Mouse (Mus musculus) spleen, adult 18-20 months (tissue): ENCODE measurements around the gene Tor2a.
A peak's percentile ranks its signal among the peaks of the same experiment; 100 is the strongest.

Experiments
- DNase-seq, 2 experiments: peaks; one replicate each; pipeline ENCODE4 v3.0.0; 2022; ENCODE audit warnings: mixed read lengths in 2 of 2

Gene Tor2a

DNA sequence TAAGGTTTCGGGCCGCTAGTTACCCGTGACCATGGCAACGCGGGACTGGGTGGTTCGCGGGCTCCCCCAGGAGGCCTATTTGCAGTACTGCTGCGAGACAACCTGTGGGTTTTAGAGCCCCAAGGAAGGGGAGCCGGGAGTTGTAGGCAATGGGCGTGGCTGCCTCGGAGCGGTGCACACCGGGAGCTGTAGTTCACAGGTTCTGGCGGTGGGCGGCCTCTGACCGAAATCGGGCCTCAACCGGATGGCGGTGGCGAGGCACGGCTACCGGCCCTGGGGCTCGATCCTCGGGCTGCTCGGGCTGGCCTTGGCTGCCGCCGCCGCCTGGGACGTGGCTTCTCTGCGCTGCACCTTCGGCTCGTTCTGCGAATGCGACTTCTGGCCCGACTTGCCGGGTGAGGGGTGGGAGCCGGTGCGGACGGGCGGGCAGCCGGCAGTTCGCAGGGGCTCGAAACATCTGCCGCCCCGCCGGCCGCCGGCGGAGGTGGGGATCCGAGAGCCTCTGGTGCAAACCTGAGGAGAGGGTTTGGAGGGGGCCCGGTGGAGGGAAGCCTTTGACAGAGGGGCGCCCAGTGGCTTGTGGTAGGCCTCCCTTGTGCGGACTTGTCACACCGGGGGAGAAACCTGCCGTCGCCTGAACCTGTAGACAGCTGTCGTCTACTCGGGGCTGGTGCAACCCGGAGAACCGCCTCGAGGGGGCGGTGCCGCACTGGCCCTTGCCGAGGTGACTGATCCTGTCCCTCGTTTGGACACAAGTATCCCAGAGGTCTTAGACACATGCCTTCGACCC, at the start of gene Tor2a:
TSS of gene Tor2a (plus strand) at position 179 of the 790 bp plus-strand sequence.
- DNase-seq: peak; percentile 94 to 95

DNA sequence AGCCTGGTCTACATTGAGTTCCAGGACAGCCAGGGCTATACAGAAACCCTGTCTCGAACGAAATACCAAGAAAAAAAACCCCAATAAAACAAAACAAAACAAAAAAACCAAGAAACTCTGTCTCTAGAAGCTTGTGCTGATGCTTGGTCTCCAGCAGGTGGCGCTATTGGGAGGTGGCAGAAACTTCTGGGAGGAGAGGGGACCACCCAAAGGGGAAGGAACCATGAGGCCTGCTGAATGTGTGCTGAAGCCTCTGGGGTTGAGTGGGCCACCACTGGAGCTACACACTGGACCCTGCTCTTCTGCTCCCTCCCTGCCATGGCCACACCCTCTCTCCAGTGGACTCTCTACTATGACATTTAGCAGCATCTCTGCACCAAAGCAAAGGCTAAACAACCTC, 48.4 kb upstream of the Tor2a start:
- DNase-seq: peak; percentile 38 to 58

DNA sequence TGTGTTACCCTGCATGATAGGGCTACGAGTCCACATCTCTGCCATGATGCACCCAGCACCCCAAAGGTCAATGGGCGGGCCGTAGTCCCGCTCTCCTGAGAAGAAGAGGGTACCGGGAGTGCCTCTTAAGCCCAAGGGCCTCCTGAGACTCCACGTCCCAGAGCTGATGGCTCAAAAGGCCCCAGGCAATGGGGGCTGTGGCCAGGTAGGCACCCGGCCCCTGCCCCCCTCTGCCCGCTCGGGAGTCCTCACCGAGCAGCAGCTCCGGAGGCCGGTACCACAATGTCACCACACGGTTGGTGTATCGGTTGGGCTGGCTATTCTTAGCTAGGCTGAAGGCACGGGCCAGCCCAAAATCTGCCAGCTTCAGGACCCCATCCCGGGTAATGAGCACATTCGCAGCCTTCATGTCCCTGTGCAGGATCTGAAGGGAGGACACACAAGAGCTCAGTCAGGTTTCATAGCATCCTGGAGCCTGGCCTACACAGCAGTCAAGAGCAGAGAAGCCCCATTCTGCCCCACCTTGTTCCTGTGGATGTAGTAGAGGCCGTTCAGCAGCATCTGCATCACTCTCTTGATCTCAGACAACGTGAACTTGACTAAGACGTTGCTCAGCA, 47.4 kb upstream of the Tor2a start:
- DNase-seq: no peak

DNA sequence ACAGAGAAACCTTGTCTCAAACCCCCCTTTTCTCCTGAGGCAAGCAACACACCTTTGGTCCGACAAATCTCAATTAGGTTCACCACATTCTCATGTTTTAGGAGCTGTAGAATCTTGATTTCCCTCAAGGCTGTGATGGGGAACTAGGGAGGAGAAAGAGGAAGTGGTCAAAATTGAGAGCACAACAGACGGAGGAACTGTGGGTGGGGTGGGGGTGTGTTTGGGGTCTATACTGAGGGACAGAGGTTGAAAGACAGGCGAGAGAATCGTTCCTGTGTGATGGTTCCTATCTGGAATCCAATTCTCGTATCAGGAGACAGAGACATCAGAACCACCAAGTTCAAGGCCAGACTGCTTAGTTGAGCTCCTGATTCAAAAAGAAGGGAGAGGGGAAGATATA, 46.6 kb upstream of the Tor2a start:
- peak; percentile 43 to 51 for DNase-seq

DNA sequence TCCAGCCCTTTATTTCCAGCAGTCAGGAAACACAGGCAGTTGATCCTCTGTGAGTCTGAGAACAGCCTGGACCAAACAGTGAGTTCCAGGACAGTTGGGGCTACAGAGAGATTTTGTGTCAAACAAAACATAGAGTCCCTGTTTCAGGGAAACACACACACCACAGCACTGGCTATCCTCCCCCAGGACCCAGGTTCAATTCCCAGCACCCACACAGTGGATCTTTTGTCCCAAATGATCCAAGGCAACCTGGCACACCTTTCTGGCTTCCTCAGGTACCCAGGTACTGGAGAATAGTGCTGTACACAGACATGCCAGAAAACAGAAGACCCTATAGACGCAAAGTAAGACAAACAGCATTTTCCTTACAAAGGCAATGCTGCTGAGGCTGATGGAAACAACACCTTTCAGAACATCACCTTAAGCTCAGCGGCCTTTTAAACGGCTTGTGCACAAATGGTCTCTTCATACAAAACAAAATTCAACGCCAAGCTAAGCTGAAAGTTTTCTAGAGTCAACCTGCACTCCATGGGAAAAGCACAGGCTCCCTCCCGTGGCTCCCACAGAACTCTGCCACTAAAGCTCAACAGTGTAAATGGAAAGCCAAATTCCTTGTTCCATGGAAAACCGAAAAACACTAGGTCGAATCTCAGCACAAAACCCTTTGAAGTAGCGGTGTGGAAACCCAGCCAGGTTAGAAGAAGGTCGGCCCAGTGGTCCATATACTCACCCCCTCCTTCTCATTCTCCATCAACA, 45.6 kb upstream of the Tor2a start:
- no peak for DNase-seq

DNA sequence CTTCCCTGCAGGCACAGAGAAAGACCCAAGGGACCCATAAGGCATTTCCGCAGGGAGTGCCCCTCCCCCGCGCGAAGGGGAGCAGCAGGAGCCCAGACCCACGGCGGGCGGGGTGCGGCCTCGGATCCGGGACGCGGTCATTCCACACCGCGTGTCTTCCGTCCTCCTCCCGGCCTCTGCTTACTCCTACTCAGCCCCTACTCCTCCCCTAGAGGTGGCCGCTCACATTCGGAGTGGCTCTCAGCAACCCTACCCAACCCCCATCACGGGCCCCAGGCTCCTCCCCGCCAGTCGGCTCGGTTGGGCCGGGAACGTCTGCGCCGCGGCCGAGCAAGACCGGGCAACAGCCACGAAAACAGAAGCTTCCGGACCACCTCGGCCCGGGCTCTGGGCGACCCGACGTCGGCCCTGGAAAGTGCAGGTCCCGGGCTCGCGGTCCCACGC, 44.9 kb upstream of the Tor2a start:
- DNase-seq: peak; percentile 68 to 71

DNA sequence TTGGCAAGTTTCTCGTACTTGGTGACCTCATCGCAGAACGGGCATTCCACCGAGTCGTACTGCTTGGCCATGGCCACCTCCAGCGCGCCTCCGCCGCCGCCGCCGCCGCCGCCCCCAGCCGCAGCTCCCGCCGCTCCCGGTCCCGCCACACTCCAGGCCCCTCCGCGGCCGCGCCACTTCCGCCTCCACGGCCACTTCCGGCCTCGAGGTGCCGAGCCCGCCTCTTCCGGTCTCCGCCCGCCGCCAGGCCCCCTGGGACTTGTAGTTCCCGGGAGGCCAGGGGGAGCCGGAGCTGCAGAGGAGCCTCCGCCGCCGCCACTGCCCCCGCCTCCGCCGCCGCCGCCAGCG, 44.5 kb upstream of the Tor2a start:
- DNase-seq: peak; percentile 93 to 97

DNA sequence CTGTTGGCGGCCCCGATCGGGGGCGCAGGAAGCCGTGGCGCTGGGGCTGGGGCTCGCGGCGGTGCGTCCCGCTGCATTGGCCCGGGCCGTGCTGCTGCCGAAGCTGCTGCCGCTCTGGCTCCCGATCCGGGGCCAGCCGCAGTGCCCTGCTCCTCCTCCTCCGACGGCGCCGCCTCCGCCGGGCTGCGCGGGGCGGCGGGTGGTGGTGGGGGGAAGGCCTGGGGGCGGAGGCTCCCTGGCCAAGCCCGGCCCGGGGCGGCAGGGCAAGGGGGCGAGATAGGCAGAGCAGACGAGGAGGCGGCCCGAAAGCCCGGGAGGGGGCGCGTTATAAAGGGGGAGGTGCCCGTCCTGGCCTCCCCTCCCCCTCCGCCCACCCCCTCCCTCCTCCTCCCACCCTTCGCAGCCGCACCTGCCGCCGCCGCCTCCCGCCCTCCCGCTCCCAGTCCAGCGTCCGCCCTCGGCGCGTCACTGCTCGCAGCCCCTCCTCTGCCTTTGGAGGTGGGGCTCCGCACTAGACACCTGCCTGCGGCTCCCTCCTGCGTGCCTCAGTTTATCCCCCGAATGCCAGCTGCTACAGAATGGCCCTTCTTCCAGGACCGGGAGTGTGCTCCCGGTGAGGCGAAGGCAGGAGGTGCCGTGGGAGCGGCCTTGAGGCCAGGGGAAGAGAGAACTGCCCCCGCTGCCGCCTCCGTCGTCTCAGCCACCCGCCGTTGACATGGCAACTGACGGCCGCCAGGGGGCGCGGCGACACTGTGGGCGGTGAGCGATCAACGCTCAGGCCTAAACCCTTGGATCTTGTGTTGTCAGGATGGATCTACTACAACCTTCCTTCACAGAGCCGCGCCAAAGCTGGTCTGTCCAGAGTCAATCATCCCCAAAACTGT, 43.9 kb upstream of the Tor2a start, which contains the start of gene Cdk9:
TSS of gene Cdk9 (minus strand) at position 143 of the 884 bp plus-strand sequence.
- DNase-seq: peak; percentile 88 to 89

DNA sequence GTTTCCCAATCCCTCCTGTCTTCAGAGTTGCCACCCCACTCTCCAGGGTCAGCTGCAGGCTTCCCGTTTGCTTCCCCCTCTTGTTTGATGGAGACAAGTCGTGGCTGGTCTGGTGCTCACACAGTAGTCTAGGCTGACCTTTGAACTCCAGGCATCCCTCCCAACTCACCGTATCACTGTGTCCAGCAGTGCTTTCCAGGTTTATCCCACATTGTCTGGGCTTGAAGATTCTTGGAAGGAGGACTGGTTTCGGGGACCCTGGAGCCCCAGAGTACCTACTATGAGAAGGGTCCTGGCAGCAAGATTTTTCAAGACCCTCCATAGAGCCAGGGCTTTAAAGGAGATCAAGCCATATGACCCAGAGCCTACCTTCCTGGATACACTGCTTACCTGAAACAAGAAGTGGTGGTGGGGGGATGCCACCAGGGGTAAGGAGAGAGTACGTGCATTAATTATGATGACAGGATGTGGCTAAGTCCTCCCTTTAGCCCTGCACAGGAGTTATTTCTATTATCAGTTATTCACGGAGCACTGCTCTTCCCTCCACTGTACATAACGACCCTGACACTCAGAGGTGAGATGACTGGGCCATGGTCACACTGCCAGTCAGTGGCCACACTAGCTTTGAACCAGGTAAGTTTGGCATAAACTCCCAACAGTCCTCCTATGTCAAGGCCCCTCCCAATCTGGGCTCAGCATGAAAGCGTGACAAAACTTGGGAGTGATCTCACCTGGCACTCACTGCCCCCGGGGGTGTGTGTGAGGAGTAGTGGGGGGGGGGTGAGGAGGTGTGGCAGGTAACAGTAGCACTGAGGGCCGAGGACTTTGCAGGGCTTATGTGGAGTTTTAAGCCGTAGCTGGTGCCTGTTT, 42.7 kb upstream of the Tor2a start:
- DNase-seq: peak in 1 of 2 experiments; percentile 29

DNA sequence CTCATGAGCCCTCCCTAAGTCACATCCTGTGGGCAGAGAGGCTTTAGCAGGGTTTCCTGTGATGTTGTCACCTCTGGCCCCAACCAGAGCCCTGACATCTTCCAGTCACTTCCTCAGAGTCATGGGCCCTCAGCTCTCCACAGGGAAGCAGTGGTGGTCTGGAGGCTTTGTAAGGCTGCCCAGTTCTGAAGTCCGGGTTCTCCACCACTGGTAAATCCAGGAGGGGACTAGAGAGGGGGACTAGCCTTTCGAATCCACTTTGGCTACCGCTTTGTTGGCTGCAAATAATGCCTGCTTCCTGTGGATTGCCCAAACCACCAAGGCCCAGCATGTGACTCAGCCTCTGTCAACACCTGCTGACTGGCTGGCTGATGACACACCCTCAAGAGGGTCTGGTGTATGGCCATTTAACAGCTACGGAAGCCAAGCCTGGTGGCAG, 42.0 kb upstream of the Tor2a start:
- DNase-seq: peak; percentile 52 to 56

DNA sequence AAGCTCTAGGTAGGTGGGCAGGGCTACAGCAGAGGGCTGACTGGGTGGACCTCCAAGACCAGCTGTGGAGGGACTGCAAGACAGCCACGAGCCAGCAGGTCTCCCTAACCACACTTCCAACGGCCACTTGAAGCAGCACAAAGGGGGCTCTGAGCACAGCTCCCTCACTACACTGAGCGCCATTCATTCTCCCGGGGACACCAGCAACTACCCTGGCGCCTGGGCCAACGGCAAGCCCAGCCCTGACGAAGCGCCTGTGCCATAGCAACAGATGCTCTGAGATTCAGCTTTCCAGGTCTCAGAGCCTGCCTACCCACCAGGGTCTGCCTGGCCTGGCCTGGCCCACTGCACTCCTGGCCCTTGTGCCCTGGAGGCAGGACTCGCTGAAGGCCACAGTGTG, 38.3 kb upstream of the Tor2a start:
- no peak for DNase-seq

DNA sequence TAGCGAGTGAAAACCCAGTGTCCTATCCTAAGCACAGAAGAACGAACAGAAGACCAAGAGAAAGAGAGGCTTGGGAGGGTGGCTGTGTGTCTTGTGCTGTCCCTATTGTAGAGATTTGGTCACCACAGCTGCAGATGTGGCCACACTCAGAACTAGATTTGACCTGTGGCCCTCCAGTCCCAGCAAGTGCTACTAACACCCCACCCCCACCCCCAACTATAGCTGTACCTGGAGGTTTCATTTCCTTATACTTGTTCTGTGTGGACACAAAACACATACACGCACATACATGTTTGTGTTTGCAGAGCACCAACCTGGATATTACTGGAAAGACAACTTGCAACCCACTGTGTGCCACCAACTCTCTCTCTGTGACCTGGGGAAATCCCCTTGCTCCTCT, 37.0 kb upstream of the Tor2a start:
- DNase-seq: no peak

DNA sequence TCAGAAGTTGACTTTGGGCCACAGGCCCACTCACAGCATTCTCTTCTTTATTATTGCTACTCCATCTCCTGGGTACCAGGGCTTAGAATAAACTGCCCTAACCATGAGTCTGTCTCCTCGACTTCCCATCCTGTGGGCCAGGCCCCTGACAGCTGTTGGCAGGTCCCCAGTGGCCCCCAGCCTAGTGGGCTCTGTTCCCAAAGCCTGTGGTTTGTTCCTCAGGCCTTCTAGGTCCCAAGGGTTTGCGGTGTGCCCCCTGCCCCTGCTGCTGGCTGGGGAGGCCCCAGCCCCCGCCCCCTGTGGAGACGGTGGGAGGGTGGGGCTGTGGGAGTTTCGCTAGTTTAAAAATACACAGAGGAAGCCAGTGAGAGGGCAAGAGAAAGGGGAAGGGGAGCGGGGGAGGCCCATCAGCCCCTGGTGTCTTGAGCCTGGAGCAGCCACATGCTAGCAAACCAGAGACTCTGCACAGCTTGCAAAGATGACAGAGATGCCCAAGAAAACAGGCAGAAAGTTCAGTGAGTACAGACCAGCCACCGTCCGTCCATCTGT, 36.3 kb upstream of the Tor2a start, which contains the start of gene Sh2d3c:
TSS of gene Sh2d3c (plus strand) at position 375 of the 549 bp plus-strand sequence.
- peak; percentile 65 to 70 for DNase-seq

DNA sequence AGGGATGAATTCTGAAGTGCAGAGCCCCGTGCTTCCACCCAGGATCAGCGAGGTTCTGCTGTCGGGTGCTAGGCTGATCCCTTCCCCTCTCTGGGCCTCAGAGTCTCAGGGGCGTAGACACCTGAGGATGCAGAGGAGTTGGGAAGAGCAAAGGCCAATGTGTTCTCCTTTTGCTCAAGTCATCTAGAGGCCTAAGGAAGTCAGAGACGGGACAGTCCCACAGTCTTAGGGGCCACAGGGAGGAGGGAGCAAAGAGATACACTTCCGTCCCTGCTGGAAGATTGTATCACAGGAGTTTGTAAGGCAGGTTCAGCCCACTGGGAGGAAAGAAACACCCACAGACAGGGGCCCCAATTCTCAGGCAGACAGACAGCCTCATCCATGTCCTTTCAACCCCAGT, 35.0 kb upstream of the Tor2a start:
- DNase-seq: no peak

DNA sequence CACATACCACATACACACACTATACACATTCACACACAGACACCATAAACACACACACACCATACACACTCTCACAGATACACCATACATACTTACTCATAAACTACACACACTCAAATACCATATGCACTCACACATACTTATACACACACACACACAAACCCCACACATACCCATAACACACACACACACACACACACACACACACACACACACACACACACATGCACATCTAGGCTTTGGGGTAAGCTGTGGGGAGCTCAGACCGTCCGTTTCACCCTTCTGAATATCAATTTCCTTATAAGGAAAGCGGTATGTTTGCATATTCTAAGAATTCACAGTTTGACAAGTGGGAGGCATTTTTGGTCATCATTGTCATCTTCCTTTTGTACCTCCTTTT, 34.5 kb upstream of the Tor2a start:
- DNase-seq: no peak

DNA sequence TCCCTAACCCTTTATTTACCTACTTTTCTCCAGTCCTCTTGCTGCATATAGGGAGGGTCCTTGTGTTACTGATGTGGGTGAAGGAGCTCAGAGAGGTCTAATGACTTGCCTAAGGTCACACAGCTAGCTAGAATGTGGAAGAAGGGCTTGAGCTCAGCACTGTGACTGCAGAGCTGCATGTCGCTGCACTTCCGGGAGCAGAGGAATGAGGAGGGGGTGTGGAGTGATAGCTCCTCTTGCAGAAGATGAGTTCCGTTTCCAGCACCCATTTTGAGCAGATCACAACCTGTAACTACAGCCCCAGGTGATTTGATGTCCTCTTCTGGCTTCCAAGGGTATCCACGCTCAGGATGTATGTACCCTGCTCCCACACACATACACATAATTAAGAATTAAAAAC, 32.9 kb upstream of the Tor2a start:
- no peak for DNase-seq

DNA sequence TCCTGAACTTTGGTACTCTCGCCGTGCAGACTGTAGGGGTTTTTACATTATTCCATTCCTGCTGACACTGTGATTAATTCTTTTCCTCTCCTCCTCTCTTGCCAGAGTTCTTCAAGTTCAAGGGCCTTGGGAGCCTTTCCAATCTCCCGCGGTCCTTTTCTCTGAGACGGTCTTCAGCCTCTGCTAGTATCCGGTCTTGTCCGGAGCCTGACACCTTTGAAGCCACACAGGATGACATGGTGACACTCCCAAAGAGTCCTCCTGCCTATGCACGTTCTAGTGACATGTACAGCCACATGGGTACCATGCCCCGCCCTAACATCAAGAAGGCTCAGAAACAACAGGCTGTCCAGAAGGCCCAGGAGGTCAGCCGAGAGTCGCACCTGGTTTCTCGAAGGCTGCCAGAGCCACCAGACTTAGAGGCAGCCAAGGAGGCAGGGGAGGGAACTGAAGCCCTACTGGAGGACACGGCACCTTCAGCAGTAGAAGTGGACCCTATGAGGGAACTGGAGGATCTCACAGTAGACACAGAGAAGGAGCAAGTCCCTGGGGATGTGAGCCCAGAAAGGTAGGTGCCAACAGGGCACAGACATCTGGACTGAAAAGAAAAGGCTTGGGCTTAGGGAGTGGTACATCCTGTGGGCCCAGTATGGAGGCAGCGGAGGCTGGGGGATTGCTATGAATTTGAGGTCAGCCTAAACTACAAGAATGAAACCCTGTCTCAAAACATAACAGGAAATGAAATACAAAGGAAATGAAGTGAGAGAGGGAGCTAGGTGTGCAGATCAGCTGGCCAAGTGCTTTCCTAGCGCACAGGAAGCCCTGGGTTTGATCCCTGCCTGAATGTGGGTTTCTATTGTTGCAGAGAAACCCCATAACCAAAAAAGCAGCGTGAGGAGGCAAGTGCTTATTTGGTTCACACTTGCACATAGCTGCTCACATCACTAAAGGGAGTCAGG, 31.9 kb upstream of the Tor2a start:
- DNase-seq: no peak

DNA sequence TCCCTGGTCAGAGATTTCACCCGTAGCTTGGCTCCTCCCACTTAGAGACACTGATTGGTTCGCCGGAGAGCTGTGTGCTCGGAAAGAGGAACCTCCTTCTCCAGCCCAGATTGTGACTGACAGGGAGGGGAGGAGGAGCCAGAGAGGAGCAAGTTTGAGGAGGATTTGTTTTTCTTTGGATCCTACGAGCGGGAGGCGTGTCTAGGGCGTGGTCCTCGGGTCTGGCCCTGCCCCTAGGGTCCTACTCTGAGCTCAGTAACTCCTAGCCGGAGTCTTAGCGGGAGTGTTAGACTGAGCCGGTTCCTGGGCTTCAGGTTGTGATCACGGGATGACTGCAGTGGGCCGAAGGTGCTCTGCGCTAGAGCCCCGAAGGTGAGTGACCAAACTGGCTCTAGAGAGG, 29.6 kb upstream of the Tor2a start:
- peak; percentile 71 to 73 for DNase-seq

DNA sequence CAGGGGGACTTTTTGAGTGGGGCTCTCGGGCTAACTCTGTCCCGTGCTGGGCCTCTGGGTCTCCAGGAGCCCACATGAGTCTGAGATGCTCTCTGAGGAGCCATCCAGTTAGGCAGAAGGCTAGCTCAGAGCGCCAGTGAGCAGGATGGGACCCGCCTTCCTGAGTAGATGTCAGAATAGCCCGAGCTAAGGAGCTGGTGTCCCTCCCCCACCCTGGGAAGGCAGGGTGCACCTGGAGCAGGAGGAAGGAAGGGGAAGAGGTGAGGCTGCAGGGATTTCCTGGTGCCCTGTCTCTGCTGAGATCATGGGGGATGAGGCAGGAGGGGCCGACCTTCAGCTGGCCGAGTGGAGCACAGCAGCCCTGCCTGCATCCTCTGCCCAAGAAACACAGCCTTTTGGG, 28.6 kb upstream of the Tor2a start:
- DNase-seq: no peak

DNA sequence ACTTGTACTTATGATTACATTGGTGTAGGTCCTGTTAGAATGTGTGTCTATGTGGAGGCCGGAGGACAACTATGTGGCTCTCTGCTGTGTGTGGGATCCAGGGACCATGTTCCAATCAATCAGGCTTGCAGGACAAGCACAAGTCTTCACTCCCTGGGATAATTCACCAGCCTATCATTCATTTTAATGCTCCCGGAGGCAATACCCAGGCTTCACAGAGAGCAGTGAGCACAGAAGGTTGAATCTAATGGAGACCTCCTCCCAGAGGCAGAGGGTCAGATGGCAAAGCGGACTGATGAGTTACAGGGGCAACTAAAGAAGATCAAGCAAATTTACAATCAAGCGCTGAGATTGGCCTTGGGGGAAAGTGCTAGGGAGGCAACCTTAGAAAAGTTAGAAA, 27.5 kb upstream of the Tor2a start:
- no peak for DNase-seq
